Mouse (Mus musculus): ENCODE data around the gene Acot7. TPM values are rescaled to one million over a fixed set of nuclear protein-coding genes. Genes with fewer than 3 reads are reported as not detected.

The Acot7 gene
- polyA plus RNA-seq, 1 experiment, result not detected

GRCm38 (mm10) chr4:152231326-152231725 is 53.4 kb downstream of the Acot7 start:
- 93% methylated on average over 7 of the region's 7 CpGs for WGBS
- Histone ChIP-seq H3K27ac (ENCODE audit: insufficient read depth, low read depth, low read length) (no peak overlapping the region), H3K4me3 (ENCODE audit: insufficient read depth, low read depth, low read length) (no peak overlapping the region), H3K4me1 (ENCODE audit: control insufficient read depth, insufficient read depth, low read length) (peaks cover 36% of the 10 kb centered on the region)
- TF ChIP-seq POLR2A (IDR thresholded peaks at IDR 0.05; ENCODE audit: insufficient read depth, low read depth, low read length) (no peak), CTCF (IDR thresholded peaks at IDR 0.05; ENCODE audit: insufficient read depth, low read depth, low read length) (no peak)

DNA sequence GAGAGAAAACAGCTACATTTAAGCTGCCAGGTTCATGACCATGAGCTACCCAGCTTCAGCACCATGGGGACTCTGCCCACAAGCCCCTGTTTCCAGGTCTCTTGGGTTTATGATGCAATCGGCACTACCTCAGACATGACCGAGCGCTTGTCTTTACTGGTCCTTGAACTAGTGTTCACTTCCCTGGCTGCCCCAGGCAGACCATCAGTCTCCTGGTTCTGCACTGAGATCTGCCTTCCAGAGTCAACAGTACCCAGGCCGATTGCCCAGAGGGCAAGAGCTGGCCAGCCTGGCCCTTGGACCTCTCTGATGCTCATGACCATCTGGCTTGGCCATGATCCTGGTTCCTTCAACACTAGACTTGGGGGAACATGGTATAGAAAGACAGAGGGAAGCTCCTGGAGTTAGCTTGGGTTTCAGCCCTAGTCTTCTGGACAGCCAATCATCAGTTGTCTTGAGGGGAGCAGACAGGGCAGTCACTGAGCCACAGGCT is 54.5 kb downstream of the Acot7 start:
- Histone ChIP-seq H3K27ac (ENCODE audit: insufficient read depth, low read depth, low read length) (no peak overlapping the region), H3K4me3 (ENCODE audit: insufficient read depth, low read depth, low read length) (no peak overlapping the region), H3K4me1 (ENCODE audit: control insufficient read depth, insufficient read depth, low read length) (peaks cover 29% of the 10 kb centered on the region)
- TF ChIP-seq POLR2A (IDR thresholded peaks at IDR 0.05; ENCODE audit: insufficient read depth, low read depth, low read length) (no peak), CTCF (IDR thresholded peaks at IDR 0.05; ENCODE audit: insufficient read depth, low read depth, low read length) (no peak)
- 94% methylated on average over 4 of the region's 4 CpGs for WGBS

DNA sequence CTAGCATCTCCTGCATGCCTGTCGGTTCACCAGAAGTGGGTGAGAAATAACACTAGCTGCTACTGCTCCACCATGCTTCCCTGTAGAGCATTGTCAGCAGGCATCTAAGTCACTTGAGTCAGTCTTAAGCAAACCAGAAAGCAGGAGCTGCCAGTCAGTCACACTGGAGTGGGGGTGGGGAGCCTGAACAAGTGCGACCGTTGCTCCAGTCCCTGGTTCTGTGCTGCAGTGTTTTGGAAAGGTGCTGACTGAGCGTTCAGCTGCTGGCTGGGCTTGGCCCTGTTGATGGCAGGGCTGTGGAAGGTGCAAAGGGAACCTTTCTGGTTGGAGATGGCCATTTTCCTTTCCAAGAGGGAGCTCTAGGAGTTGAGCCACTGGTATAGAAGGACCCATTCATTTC is 62.0 kb downstream of the Acot7 start:
- no peak for TF ChIP-seq POLR2A (IDR thresholded peaks at IDR 0.05; ENCODE audit: insufficient read depth, low read depth, low read length)
- TF ChIP-seq CTCF (IDR thresholded peaks at IDR 0.05; ENCODE audit: insufficient read depth, low read depth, low read length), result no peak
- 47% methylated on average over 4 of the region's 4 CpGs for WGBS
- H3K27ac ChIP-seq (ENCODE audit: insufficient read depth, low read depth, low read length), result no peak overlapping the region
- H3K4me3 ChIP-seq (ENCODE audit: insufficient read depth, low read depth, low read length), result no peak overlapping the region
- H3K4me1 ChIP-seq (ENCODE audit: control insufficient read depth, insufficient read depth, low read length), result peaks cover 40% of the 10 kb centered on the region

GRCm38 (mm10) chr4:152243241-152243891 is 65.4 kb downstream of the Acot7 start:
- H3K4me3 ChIP-seq (ENCODE audit: insufficient read depth, low read depth, low read length), result no peak overlapping the region
- no peak overlapping the region for H3K27ac ChIP-seq (ENCODE audit: insufficient read depth, low read depth, low read length)
- peaks cover 59% of the 10 kb centered on the region for H3K4me1 ChIP-seq (ENCODE audit: control insufficient read depth, insufficient read depth, low read length)
- TF ChIP-seq CTCF (IDR thresholded peaks at IDR 0.05; ENCODE audit: insufficient read depth, low read depth, low read length) (no peak), POLR2A (IDR thresholded peaks at IDR 0.05; ENCODE audit: insufficient read depth, low read depth, low read length) (no peak)
- WGBS, result 50% methylated on average over 9 of the region's 9 CpGs

DNA sequence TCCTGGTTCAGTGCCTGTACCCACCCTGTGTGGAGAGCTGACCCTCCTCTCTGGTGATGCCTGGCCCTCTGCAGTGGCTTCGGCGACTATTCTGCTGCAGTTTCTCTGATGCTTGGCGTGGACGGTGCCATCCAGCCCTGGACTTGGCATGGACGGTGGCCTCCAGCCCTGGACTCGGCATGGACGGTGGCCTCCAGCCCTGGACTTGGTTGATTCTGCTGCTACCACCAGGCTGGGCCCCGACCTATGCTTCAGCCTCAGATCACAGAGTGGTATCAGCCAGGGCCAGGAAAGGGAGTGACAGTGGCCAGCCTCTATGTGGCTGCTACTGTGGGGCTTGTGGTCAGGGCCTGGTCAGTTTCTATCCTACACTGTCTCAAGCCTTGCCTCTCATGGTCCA is 66.0 kb downstream of the Acot7 start:
- TF ChIP-seq POLR2A (IDR thresholded peaks at IDR 0.05; ENCODE audit: insufficient read depth, low read depth, low read length) (no peak), CTCF (IDR thresholded peaks at IDR 0.05; ENCODE audit: insufficient read depth, low read depth, low read length) (no peak)
- WGBS, result 86% methylated on average over 8 of the region's 8 CpGs
- Histone ChIP-seq H3K4me3 (ENCODE audit: insufficient read depth, low read depth, low read length) (no peak overlapping the region), H3K27ac (ENCODE audit: insufficient read depth, low read depth, low read length) (no peak overlapping the region; the same call in 1 of the 2 replicates), H3K4me1 (ENCODE audit: control insufficient read depth, insufficient read depth, low read length) (peaks cover 64% of the 10 kb centered on the region)

- 73% methylated on average over 11 of the region's 11 CpGs for WGBS
- peaks cover 65% of the 10 kb centered on the region for H3K4me1 ChIP-seq (ENCODE audit: control insufficient read depth, insufficient read depth, low read length)
- no peak overlapping the region for H3K4me3 ChIP-seq (ENCODE audit: insufficient read depth, low read depth, low read length)
- no peak for TF ChIP-seq CTCF (IDR thresholded peaks at IDR 0.05; ENCODE audit: insufficient read depth, low read depth, low read length)
- no peak for TF ChIP-seq POLR2A (IDR thresholded peaks at IDR 0.05; ENCODE audit: insufficient read depth, low read depth, low read length)
- H3K27ac ChIP-seq (ENCODE audit: insufficient read depth, low read depth, low read length), result peak overlapping the region; percentile 91
Observed at GRCm38 (mm10) chr4:152244545-152245522, 66.9 kb downstream of the Acot7 start.

GRCm38 (mm10) chr4:152246011-152246410 is 68.1 kb downstream of the Acot7 start:
- Histone ChIP-seq H3K4me3 (ENCODE audit: insufficient read depth, low read depth, low read length) (no peak overlapping the region), H3K27ac (ENCODE audit: insufficient read depth, low read depth, low read length) (peak overlapping the region; percentile 91), H3K4me1 (ENCODE audit: control insufficient read depth, insufficient read depth, low read length) (peaks cover 68% of the 10 kb centered on the region)
- no peak for TF ChIP-seq POLR2A (IDR thresholded peaks at IDR 0.05; ENCODE audit: insufficient read depth, low read depth, low read length)
- no peak for TF ChIP-seq CTCF (IDR thresholded peaks at IDR 0.05; ENCODE audit: insufficient read depth, low read depth, low read length)
- 17% methylated on average over 6 of the region's 6 CpGs for WGBS

GRCm38 (mm10) chr4:152247195-152247594 is 69.3 kb downstream of the Acot7 start:
- Histone ChIP-seq H3K4me1 (ENCODE audit: control insufficient read depth, insufficient read depth, low read length) (peaks cover 59% of the 10 kb centered on the region), H3K4me3 (ENCODE audit: insufficient read depth, low read depth, low read length) (no peak overlapping the region), H3K27ac (ENCODE audit: insufficient read depth, low read depth, low read length) (peak overlapping the region; percentile 91)
- 45% methylated on average over 3 of the region's 3 CpGs for WGBS
- TF ChIP-seq CTCF (IDR thresholded peaks at IDR 0.05; ENCODE audit: insufficient read depth, low read depth, low read length), result no peak
- TF ChIP-seq POLR2A (IDR thresholded peaks at IDR 0.05; ENCODE audit: insufficient read depth, low read depth, low read length), result no peak

DNA sequence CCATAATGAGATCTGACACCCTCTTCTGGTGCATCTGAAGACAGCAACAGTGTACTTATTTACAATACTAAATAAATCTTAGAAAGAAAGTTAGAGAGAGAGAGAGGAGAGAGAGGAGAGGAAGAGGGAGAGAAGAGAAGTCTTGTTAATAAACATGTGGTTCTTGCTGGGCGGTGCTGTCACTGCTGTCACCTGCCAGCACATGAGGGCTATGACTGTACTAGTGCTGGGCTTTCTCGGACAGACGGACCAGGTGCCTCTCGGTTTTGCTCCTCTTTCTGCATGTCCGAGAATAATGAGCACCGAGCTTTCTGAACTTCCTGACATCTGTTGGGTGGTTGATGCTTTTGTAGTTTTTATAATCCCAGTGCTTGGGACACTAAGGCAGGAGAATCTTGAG is 72.7 kb downstream of the Acot7 start:
- Histone ChIP-seq H3K4me1 (ENCODE audit: control insufficient read depth, insufficient read depth, low read length) (peaks cover 50% of the 10 kb centered on the region), H3K4me3 (ENCODE audit: insufficient read depth, low read depth, low read length) (no peak overlapping the region), H3K27ac (ENCODE audit: insufficient read depth, low read depth, low read length) (no peak overlapping the region)
- TF ChIP-seq CTCF (IDR thresholded peaks at IDR 0.05; ENCODE audit: insufficient read depth, low read depth, low read length) (no peak), POLR2A (IDR thresholded peaks at IDR 0.05; ENCODE audit: insufficient read depth, low read depth, low read length) (no peak)
- 91% methylated on average over 6 of the region's 6 CpGs for WGBS
